Mouse (Mus musculus): ENCODE measurements around the gene Lrmda. TPM values are rescaled to one million over a fixed set of nuclear protein-coding genes. Genes with fewer than 3 reads are reported as not detected.

The Lrmda gene
- polyA plus RNA-seq, 1 experiment from 2014 or later, result 0.94 TPM

DNA sequence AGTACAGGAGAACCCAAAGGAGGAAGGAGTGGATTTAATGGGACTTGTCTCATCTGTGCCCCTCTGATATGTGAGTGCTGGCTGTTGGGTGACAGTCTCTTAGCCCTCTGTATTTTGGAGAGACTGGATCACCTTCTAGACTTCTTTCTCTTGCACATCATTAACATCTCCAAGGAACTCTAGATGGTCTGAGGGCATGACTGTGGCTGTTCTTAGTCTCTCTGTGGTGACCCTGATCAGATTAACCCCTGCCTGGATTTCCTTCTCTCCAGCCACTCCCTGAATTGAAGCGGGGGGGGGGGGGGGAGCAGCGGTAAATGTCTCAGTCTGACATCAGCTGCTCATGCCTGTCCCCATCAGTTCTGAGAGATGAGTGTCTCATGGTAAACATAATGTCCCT lies 528.8 kb downstream of the Lrmda start:
- no peak overlapping the region for H3K27ac ChIP-seq (ENCODE audit: low read length)
- ATAC-seq (ENCODE audit: insufficient read depth, low FRiP score), result no peak
- H3K27me3 ChIP-seq (ENCODE audit: control insufficient read depth, insufficient read depth, low read length), result no peaks in the 10 kb centered on the region
- H3K4me2 ChIP-seq (ENCODE audit: low read depth, low read length), result no peak overlapping the region
- no peaks in the 10 kb centered on the region for H3K4me1 ChIP-seq (ENCODE audit: control insufficient read depth, insufficient read depth, low read length)
- no peak overlapping the region for H3K4me3 ChIP-seq (replicated peaks; ENCODE audit: low read length)
- WGBS, result 53% methylated on average over 2 of the region's 2 CpGs
- H3K9me3 ChIP-seq (replicated peaks; ENCODE audit: control insufficient read depth, low read length), result no peaks in the 10 kb centered on the region
- no peak overlapping the region for H3K9ac ChIP-seq (ENCODE audit: low read length)
- H3K36me3 ChIP-seq (ENCODE audit: control insufficient read depth, insufficient read depth, low read length), result no peaks in the 10 kb centered on the region

DNA sequence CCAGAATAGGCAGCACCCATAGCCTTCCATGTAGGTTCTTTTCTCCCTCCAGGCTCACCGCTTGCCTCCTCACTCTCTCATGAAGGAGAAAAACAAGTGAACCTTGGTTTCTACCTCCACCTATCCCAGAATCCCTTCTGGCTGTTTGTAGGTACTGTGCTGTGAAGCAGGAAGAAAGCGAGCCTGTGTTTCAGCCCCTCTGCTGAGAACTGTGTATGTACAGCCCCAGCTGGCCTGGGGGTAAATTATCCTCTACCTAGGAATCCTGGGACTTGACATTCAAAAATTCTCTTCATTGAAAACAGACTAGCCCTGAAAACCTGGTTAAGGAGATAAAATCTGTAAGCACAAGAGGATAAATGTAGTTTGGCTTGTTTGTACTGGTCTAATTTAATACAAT lies 529.7 kb downstream of the Lrmda start:
- no peak overlapping the region for H3K4me2 ChIP-seq (ENCODE audit: low read depth, low read length)
- no peaks in the 10 kb centered on the region for H3K9me3 ChIP-seq (replicated peaks; ENCODE audit: control insufficient read depth, low read length)
- ATAC-seq (ENCODE audit: insufficient read depth, low FRiP score), result no peak
- H3K27ac ChIP-seq (ENCODE audit: low read length), result no peak overlapping the region
- no peaks in the 10 kb centered on the region for H3K4me1 ChIP-seq (ENCODE audit: control insufficient read depth, insufficient read depth, low read length)
- 92% methylated on average over 2 of the region's 2 CpGs for WGBS
- no peaks in the 10 kb centered on the region for H3K27me3 ChIP-seq (ENCODE audit: control insufficient read depth, insufficient read depth, low read length)
- no peak overlapping the region for H3K9ac ChIP-seq (ENCODE audit: low read length)
- H3K36me3 ChIP-seq (ENCODE audit: control insufficient read depth, insufficient read depth, low read length), result no peaks in the 10 kb centered on the region
- no peak overlapping the region for H3K4me3 ChIP-seq (replicated peaks; ENCODE audit: low read length)

DNA sequence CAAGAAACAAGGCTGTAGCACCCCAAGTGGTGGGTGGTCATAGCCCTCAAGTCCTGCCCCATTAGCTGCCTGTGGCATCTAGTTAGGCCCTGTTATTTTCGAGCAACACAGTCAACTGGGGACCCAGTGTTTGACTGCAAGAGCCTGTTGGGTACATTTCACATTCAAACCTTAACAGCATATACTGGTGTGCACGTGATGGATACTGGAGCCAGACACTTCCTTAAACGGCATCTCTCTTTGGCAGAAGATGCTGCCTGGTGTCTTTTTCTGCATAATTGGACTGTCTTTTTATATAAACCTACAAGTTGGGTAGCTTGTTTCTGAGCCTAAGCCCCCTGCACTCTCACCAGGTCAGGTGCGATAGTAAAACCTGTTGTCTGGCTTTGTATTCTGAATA lies 532.8 kb downstream of the Lrmda start:
- H3K9ac ChIP-seq (ENCODE audit: low read length), result no peak overlapping the region
- H3K4me1 ChIP-seq (ENCODE audit: control insufficient read depth, insufficient read depth, low read length), result no peaks in the 10 kb centered on the region
- no peak overlapping the region for H3K4me2 ChIP-seq (ENCODE audit: low read depth, low read length)
- H3K27me3 ChIP-seq (ENCODE audit: control insufficient read depth, insufficient read depth, low read length), result no peaks in the 10 kb centered on the region
- no peak overlapping the region for H3K27ac ChIP-seq (ENCODE audit: low read length)
- H3K9me3 ChIP-seq (replicated peaks; ENCODE audit: control insufficient read depth, low read length), result no peaks in the 10 kb centered on the region
- WGBS, result 83% methylated on average over 4 of the region's 4 CpGs
- no peak overlapping the region for H3K4me3 ChIP-seq (replicated peaks; ENCODE audit: low read length)
- no peak for ATAC-seq (ENCODE audit: insufficient read depth, low FRiP score)
- no peaks in the 10 kb centered on the region for H3K36me3 ChIP-seq (ENCODE audit: control insufficient read depth, insufficient read depth, low read length)

DNA sequence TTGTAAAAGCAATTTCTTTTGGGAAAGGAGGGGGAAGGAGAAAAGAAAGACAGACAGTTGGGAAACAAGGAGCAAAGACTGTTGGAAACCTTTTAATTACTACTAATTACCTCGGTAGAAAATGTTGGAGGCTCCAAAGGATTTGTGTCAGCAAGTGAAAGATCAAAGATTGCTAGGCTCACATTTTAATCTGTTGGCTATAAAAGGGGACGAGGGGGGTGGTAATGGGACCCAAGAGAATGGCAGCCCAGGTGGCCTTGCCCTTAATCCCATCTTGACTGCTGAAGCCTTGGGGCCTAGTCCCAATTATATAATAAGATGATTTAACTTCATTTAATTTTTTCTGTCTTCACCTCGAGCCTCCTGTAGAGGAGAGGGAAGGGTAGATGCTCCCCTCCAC lies 533.3 kb downstream of the Lrmda start:
- Histone ChIP-seq H3K9me3 (replicated peaks; ENCODE audit: control insufficient read depth, low read length) (no peaks in the 10 kb centered on the region), H3K4me3 (replicated peaks; ENCODE audit: low read length) (no peak overlapping the region), H3K27ac (ENCODE audit: low read length) (no peak overlapping the region), H3K4me2 (ENCODE audit: low read depth, low read length) (no peak overlapping the region), H3K9ac (ENCODE audit: low read length) (no peak overlapping the region), H3K4me1 (ENCODE audit: control insufficient read depth, insufficient read depth, low read length) (no peaks in the 10 kb centered on the region), H3K36me3 (ENCODE audit: control insufficient read depth, insufficient read depth, low read length) (no peaks in the 10 kb centered on the region), H3K27me3 (ENCODE audit: control insufficient read depth, insufficient read depth, low read length) (no peaks in the 10 kb centered on the region)
- ATAC-seq (ENCODE audit: insufficient read depth, low FRiP score), result no peak
- 67% methylated on average over 3 of the region's 3 CpGs for WGBS

DNA sequence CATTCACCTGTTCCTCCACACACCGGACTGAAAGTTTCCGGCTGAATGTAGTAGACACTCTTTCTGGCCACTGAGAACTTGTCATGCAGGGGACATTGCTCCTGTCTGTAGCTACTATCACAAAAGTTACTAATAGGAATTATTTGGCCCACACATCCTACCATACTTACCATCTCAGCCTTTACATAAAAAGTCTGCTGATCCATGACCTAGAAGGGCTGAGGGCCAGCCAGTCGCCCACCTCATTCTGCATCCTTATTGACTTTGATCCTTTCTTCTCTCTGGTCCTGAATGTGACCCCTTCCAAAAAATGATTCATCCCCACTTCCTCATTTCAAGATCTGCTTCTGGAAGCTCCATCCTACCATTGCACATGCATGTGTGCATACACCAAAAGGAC lies 534.2 kb downstream of the Lrmda start:
- Histone ChIP-seq H3K27ac (ENCODE audit: low read length) (no peak overlapping the region), H3K4me1 (ENCODE audit: control insufficient read depth, insufficient read depth, low read length) (no peaks in the 10 kb centered on the region), H3K27me3 (ENCODE audit: control insufficient read depth, insufficient read depth, low read length) (no peaks in the 10 kb centered on the region), H3K9ac (ENCODE audit: low read length) (no peak overlapping the region), H3K4me2 (ENCODE audit: low read depth, low read length) (no peak overlapping the region), H3K4me3 (replicated peaks; ENCODE audit: low read length) (no peak overlapping the region), H3K36me3 (ENCODE audit: control insufficient read depth, insufficient read depth, low read length) (no peaks in the 10 kb centered on the region), H3K9me3 (replicated peaks; ENCODE audit: control insufficient read depth, low read length) (no peaks in the 10 kb centered on the region)
- 91% methylated on average over 3 of the region's 3 CpGs for WGBS
- ATAC-seq (ENCODE audit: insufficient read depth, low FRiP score), result no peak

DNA sequence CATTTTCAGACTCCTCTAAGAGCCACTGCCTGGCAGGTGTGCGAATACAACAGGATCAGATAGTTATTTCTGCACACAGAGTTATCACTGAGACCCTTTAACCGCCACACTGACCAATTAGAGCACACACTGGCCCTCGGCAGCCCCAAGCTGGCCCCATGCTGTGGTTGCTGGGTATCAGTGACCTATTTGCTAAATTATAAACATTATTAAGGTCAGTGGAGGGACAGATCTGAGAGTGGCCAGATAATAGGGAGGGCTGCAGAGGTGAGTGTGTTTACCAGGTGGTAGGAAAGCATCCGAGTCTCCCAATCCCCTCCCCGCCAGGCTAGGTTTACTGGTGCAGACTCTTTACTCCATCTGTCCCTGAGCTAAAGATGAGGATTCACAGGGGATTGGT lies 553.0 kb downstream of the Lrmda start:
- 62% methylated on average over 5 of the region's 5 CpGs for WGBS
- H3K27ac ChIP-seq (ENCODE audit: low read length), result no peak overlapping the region
- H3K9me3 ChIP-seq (replicated peaks; ENCODE audit: control insufficient read depth, low read length), result no peaks in the 10 kb centered on the region
- H3K4me3 ChIP-seq (replicated peaks; ENCODE audit: low read length), result no peak overlapping the region
- H3K36me3 ChIP-seq (ENCODE audit: control insufficient read depth, insufficient read depth, low read length), result no peaks in the 10 kb centered on the region
- ATAC-seq (ENCODE audit: insufficient read depth, low FRiP score), result no peak
- H3K4me1 ChIP-seq (ENCODE audit: control insufficient read depth, insufficient read depth, low read length), result peaks cover 12% of the 10 kb centered on the region; the same call in 1 of the 2 replicates
- no peak overlapping the region for H3K4me2 ChIP-seq (ENCODE audit: low read depth, low read length)
- H3K27me3 ChIP-seq (ENCODE audit: control insufficient read depth, insufficient read depth, low read length), result no peaks in the 10 kb centered on the region; the same call in 1 of the 2 replicates
- no peak overlapping the region for H3K9ac ChIP-seq (ENCODE audit: low read length)

DNA sequence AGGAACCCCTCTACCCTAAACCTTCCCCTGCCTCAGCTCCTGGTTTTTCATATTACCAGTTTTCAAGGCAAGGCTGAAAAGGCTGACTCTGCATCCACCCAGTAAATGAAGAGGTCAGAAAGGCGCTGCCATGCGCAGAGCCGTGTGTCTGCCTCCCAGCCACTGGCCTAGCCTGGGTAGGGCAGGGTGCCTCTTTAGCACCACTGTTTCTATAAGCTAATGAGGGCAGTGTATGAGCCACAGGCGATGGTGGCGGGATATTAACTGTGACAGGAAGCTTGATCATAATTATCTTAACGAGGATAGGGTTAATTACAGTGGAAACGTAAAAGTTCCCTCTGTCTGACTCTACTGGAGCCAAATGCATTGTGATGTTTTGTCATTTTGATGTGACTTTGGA lies 554.1 kb downstream of the Lrmda start:
- no peak overlapping the region for H3K4me3 ChIP-seq (replicated peaks; ENCODE audit: low read length)
- H3K36me3 ChIP-seq (ENCODE audit: control insufficient read depth, insufficient read depth, low read length), result no peaks in the 10 kb centered on the region
- H3K9ac ChIP-seq (ENCODE audit: low read length), result no peak overlapping the region
- whole genome bisulfite sequencing, result 89% methylated on average over 7 of the region's 7 CpGs
- no peak for ATAC-seq (ENCODE audit: insufficient read depth, low FRiP score)
- H3K9me3 ChIP-seq (replicated peaks; ENCODE audit: control insufficient read depth, low read length), result no peaks in the 10 kb centered on the region
- no peak overlapping the region for H3K4me2 ChIP-seq (ENCODE audit: low read depth, low read length)
- H3K27ac ChIP-seq (ENCODE audit: low read length), result no peak overlapping the region
- no peaks in the 10 kb centered on the region; the same call in 1 of the 2 replicates for H3K27me3 ChIP-seq (ENCODE audit: control insufficient read depth, insufficient read depth, low read length)
- peaks cover 17% of the 10 kb centered on the region; the same call in 1 of the 2 replicates for H3K4me1 ChIP-seq (ENCODE audit: control insufficient read depth, insufficient read depth, low read length)

DNA sequence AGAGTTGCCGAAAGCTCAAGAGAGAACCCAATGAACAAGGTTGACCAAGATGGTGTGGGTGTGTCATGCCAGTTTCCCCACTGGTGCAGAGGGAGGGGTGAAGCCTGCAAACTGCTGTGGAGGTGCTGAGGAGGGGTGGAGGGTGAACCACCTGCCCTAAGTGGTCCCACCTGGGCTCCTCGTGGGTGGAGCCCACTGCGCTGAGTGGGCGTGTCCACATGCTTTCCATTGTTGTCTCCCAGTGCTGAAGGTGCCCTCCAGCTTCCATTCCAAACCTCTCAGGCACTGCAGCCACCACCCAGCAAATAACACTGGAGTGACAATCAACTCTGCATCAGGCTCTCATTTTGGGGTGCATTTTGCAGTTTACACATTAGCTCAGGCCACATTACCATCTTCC lies 554.5 kb downstream of the Lrmda start:
- Histone ChIP-seq H3K27me3 (ENCODE audit: control insufficient read depth, insufficient read depth, low read length) (no peaks in the 10 kb centered on the region; the same call in 1 of the 2 replicates), H3K4me3 (replicated peaks; ENCODE audit: low read length) (no peak overlapping the region), H3K9ac (ENCODE audit: low read length) (no peak overlapping the region), H3K27ac (ENCODE audit: low read length) (no peak overlapping the region), H3K9me3 (replicated peaks; ENCODE audit: control insufficient read depth, low read length) (no peaks in the 10 kb centered on the region), H3K36me3 (ENCODE audit: control insufficient read depth, insufficient read depth, low read length) (no peaks in the 10 kb centered on the region), H3K4me1 (ENCODE audit: control insufficient read depth, insufficient read depth, low read length) (peaks cover 17% of the 10 kb centered on the region; the same call in 1 of the 2 replicates), H3K4me2 (ENCODE audit: low read depth, low read length) (no peak overlapping the region)
- no peak for ATAC-seq (ENCODE audit: insufficient read depth, low FRiP score)
- WGBS, result 77% methylated on average over 4 of the region's 4 CpGs

DNA sequence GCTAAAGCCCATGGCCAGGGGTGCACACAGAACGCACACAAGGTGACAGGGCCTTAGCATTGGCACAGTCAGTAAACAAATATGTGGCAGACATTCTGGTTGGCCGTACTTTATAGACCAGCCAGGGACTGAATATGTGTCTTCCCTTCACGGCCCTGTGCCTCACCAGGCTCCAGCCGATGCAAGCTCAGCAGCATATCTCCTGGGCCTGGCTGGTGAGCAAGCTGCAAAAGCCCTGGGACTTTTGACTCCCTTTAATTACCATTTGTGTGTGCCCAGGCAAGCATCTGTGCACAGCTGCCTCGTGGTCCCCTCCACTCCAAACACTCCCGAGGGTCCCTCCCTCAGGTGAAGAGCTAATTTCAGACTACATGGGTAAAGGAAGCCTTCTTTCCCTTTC lies 556.9 kb downstream of the Lrmda start:
- Histone ChIP-seq H3K4me2 (ENCODE audit: low read depth, low read length) (no peak overlapping the region), H3K4me3 (replicated peaks; ENCODE audit: low read length) (no peak overlapping the region), H3K27me3 (ENCODE audit: control insufficient read depth, insufficient read depth, low read length) (no peaks in the 10 kb centered on the region; the same call in 1 of the 2 replicates), H3K9me3 (replicated peaks; ENCODE audit: control insufficient read depth, low read length) (no peaks in the 10 kb centered on the region), H3K9ac (ENCODE audit: low read length) (no peak overlapping the region; the same call in 1 of the 2 replicates), H3K36me3 (ENCODE audit: control insufficient read depth, insufficient read depth, low read length) (no peaks in the 10 kb centered on the region), H3K4me1 (ENCODE audit: control insufficient read depth, insufficient read depth, low read length) (peaks cover 17% of the 10 kb centered on the region; the same call in 1 of the 2 replicates), H3K27ac (ENCODE audit: low read length) (no peak overlapping the region)
- 52% methylated on average over 6 of the region's 6 CpGs for WGBS
- ATAC-seq (ENCODE audit: insufficient read depth, low FRiP score), result no peak
